Mouse (Mus musculus): ENCODE results near the gene Sox6.

Sox6 gene

DNA sequence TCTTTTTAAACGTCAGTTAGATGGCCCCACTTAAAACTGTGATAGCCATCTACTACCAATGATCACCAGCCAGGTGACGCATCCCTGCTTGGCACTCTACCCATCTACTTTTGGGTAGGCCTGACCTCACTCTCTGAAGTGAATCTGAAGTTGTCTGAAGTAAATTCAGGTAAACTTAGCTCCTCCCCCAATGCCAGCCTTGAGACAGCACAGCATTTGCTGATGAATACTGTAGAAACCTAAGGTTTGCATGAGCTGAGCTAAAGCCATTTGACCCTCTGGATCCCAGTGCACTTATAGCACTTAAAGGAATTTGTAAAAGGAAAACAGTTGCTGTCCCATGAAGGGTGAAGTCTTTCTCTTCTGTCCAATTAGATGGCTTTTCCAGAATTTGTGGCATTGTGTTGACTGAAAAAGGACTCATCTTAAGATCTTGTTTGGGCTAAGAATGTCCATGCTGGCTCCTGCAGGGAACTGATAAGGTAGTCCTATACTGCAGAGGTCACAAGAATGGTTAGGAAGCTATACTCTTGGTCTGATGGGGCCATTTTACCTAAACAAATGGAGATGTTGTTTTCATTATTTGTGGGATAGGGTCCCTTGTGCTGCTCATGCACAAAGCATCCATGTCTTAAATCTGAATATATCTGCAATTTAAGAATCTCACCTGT, 50.4 kb downstream of the Sox6 start:
- in situ Hi-C loops (cut with MboI), result no loop called here

DNA sequence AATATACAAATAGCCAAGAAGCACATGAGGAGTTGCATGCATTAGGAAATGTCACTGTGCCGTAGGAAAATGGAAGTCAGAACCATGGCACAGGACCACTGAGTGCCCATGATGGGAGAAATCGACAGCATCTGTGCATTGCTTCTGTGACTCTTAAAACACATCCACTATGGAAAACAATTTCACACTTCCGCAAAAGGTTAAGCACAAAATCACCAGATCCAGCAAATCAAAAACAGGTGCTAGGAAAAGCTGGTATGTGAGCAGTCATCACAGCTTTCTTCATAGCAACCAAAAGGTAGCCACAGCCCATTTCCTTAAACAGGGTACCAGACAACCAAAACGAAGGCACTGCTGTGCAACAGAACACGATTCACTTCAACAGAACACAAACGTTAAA, 52.9 kb downstream of the Sox6 start:
- in situ Hi-C loops (cut with MboI), result no loop called here

DNA sequence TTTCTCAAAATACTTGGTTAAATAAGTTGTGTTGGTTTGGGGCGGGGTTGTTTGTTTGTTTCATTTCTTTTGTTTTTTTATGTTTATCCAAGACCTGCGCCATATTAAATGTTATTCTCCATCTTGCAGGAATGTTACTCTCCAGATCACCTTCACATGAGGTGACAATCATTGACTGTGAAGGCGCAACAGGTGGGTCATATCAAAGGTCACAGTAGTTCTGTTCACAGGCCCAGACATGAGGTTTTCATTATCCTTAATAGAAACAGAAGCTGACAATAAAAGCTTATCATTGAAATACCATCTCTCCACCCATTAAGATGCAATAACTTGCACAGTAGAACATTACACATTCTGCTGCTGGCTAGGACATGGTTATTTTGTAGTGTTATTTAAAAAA, 54.5 kb downstream of the Sox6 start:
- in situ Hi-C loops (cut with MboI), result no loop called here

- in situ Hi-C loops (cut with MboI), result no loop called here
These were observed 58.6 kb downstream of the Sox6 start for GRCm38 (mm10) chr7:115979813-115980512.

DNA sequence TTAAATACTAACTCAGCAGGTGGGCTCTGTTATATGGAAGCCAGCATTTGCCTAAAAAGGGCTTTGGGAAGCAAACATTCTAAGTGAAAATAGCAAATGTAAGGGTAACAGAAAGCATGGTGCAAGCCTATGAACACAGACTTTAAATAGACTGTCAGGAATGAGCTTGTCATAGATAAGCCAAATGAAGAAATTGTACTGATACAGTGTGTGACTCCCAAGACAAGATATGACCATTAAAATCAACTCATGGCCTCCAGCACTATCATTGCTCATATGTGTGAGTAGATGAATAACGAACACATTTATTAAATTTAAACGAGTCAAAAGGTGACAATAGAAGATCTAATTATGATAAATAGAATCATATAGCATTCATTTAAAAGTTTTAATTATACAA, 64.1 kb downstream of the Sox6 start:
- in situ Hi-C loops (cut with MboI), result no loop called here

DNA sequence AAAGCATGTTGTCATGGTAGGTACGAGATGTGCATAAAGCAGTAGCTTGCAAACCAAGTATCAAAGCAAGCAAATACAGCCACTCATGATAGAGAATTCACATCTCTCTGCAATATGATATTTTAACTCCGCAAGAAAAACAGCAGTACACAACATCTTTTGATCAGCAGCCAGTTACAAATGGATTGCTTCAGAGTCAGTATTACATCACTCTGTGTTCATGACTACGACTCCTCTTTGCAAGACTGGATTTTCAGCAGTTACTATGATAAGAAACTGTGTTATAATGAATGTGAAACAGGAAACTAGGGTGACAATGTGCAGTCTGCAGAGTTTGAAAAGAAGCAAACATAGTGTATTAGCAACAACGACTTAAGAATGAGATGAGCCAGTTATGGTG, 71.4 kb downstream of the Sox6 start:
- in situ Hi-C loops (cut with MboI), result no loop called here

- in situ Hi-C loops (cut with MboI), result no loop called here
These were observed 72.4 kb downstream of the Sox6 start for GRCm38 (mm10) chr7:115966181-115966580.

- in situ Hi-C loops (cut with MboI), result no loop called here
These were observed 85.5 kb downstream of the Sox6 start for GRCm38 (mm10) chr7:115953046-115953445.

DNA sequence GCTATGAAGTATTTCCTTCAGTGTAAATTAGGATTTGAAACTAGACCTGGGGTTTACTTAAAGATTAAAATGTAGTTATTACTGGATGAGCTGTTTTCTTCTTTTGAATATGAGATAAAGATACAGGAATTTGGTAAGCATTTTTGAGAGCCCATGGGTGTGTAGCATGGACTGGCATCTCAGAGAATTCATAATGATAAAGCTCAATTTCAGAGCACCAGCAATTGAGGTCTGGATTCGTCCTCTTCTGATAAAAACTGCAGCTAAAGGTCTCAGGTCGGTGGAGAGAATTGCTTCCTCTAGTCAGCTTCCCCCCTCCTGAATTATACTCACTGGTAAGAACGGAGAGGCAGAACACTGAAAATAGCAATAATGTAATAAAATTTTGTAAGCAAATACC, 86.4 kb downstream of the Sox6 start:
- in situ Hi-C loops (cut with MboI), result no loop called here

- in situ Hi-C loops (cut with MboI), result no loop called here
These were observed 86.9 kb downstream of the Sox6 start for GRCm38 (mm10) chr7:115951689-115952088.

DNA sequence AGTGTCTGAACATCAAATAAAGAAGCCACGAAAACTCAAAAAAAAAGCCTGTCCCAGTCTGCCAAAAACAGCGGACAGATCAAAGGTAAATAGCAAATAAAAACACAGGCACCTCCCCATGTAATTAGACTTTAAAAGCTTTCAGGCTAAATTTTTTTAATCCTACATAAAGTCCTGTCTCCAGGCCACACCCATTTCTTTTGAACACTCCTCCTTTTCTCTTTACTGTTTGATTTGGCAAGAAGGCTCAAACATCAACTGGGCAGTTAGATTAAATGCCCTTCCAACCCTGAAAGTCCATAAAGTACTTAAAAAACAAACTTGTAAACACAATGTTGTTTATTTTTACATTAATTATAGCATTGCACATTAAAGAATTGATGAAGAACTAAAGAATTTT, 90.7 kb downstream of the Sox6 start:
- in situ Hi-C loops (cut with MboI), result no loop called here

DNA sequence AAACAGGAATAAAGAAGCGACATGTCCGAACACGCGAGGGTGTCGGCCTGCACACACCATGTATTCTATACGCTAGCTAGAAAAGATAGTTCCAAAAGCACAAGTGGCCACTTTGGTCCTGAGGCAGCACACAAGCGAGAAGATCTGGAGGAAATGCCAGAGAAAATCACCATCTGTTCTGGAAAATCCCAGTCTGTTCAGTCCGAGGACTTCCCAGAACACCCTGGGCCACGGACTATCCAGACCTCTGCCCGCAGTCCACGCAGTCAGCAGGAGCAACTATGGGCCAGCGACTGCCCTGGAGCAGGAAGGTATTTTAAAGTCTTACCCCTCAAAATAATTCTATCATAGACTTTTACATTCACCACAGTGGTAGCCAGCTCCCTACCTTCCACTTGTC, 92.0 kb downstream of the Sox6 start:
- in situ Hi-C loops (cut with MboI), result no loop called here

GRCm38 (mm10) chr7:115945516-115945915, 93.1 kb downstream of the Sox6 start:
- in situ Hi-C loops (cut with MboI), result no loop called here

- in situ Hi-C loops (cut with MboI), result no loop called here
These were observed 94.3 kb downstream of the Sox6 start for GRCm38 (mm10) chr7:115944250-115944649.

- in situ Hi-C loops (cut with MboI), result no loop called here
These were observed 96.8 kb downstream of the Sox6 start for GRCm38 (mm10) chr7:115941766-115942165.

GRCm38 (mm10) chr7:115939292-115939691, 99.3 kb downstream of the Sox6 start:
- in situ Hi-C loops (cut with MboI), result no loop called here

DNA sequence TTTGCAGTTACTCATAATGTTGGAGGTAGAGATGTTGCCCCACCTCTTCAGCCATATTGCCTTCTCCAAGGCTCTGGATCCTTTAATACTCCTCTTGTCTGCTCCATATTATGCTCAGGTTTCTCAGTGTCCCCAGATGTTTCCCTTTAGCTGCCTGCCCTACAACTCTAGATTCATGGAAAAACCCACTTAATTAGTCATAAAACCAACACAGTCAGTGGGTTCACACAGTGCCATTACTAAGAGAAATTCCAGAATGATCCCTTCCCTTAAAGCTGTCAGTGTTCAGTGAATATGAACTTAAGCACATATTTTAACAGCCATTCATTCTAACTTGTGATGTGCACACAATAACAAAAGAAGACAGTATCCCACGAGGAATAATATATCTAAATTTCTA, 101.7 kb downstream of the Sox6 start:
- in situ Hi-C loops (cut with MboI), result no loop called here

GRCm38 (mm10) chr7:115915338-115915737, 123.3 kb downstream of the Sox6 start:
- in situ Hi-C loops (cut with MboI), result no loop called here

GRCm38 (mm10) chr7:115910313-115910712, 128.3 kb downstream of the Sox6 start:
- in situ Hi-C loops (cut with MboI), result no loop called here

DNA sequence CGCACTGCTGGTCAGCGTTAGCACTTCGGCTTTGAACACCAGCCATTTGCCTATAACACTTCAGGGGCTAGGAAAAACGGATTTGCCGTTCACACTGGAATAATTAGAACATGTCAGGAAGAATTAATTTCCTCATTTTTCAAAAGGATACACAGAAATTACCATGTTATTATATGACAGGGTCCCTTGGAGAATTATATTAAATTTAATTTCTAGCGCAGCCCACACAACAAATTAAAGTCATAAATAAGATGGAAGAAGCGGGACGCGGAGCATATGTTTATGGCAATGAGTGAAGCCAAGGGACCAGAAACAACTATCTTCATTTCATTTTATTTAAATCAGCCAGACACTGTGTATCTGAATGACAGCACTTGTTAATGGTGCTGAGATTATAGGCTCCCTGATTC, 133.8 kb downstream of the Sox6 start:
- in situ Hi-C loops (cut with MboI), result no loop called here

DNA sequence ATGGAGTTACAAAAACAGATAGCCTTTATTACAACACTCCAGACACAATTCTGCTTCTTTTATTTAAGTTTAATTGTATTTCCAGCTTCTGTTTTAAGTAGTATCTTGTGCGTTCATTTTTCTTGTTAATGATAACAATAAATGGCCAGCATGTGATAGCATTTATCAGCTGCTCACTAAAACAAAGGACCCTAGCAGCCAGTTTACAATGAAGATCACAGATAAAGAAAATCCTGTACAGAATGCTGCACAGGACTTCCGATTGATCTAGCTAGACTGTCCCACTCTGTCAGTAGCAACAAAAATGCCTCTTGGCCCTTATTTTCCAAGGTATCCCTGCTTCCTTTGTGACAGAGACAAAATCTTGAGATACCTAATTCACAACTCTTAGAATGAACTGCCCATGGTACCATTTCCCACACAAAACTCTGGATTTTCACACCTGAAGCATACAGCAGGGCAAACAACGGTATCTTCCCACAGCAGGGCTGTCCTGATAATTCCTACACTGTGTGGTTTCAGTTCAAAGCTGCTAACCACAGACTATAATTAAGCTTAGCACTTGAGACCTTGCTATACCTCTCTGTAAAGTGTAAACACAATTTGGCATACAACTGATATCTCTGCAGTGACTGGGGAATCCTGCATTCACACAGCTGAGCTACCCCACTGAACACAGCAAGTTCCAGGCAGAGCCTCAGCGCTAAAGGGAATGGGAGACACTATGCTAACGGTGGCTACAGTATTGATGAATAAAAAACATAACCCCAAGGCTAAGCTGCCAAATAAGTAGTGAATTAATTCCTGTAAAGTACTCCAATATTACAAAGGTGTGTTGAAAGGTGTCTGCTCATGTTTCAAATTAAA, 134.4 kb downstream of the Sox6 start:
- in situ Hi-C loops (cut with MboI), result no loop called here

DNA sequence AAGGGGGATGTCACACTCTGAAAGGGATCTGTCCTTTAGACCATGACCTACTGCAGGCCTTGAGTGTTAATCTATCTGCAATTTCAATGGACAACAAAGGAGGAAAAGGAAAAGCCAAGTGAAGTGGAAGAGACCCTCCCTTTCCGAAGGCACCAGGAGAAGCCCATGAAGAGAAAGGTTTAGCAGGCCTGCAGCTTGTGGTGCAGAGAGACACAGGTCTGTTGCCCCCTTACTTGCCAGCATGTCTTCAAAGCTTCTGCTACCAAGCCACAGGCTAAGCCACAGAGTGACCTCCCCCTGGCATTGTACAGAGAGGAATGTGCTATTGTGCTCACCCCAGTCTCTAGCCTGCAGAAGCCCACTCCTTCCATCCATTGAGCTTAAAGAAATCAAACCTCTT, 135.2 kb downstream of the Sox6 start:
- in situ Hi-C loops (cut with MboI), result no loop called here

- in situ Hi-C loops (cut with MboI), result no loop called here
These were observed 142.8 kb downstream of the Sox6 start for GRCm38 (mm10) chr7:115895831-115896230.

All from mature B cell (primary cell).